Mouse (Mus musculus): Measurements from ENCODE around the gene Lcn5. TPM values are rescaled to one million over a fixed set of nuclear protein-coding genes. Genes with fewer than 3 reads are reported as not detected.
A peak's percentile ranks its signal among the peaks of the same experiment; 100 is the strongest.

Gene Lcn5
- polyA plus RNA-seq, 1 experiment = not detected

DNA sequence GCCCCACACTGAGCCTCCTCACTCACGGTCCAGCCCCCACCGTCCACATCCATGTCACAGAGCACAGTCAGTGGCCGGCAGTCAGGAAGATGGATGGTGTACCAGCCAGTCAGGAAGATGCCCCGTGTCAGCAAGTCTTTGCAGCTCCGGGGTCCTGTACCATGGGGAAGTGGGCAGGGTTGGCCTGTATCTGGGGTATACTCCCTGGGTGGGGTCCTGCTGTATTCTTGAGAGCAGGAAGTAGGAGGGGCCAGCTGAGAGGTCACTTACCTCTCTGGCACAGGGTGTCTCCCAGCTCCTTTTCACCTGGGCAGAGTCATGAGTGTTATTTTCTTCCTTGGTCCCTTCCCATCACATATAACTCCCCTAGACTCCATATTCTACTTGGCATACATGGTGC is 31.8 kb upstream of the Lcn5 start:
- H3K27ac ChIP-seq (ENCODE audit: control insufficient read depth, insufficient read depth, low read depth, low read length) = no peak overlapping the region
- H3K36me3 ChIP-seq (ENCODE audit: control insufficient read depth, insufficient read depth, low read length) = no peaks in the 10 kb centered on the region
- no peaks in the 10 kb centered on the region for H3K27me3 ChIP-seq (ENCODE audit: control insufficient read depth, insufficient read depth, low read length)
- no peak for TF ChIP-seq CTCF (IDR thresholded peaks at IDR 0.05; ENCODE audit: control insufficient read depth, insufficient read depth, insufficient replicate concordance, low read depth, low read length)
- TF ChIP-seq POLR2A (IDR thresholded peaks at IDR 0.05; ENCODE audit: control insufficient read depth, low read depth, low read length) = no peak
- H3K4me1 ChIP-seq (ENCODE audit: control insufficient read depth, insufficient read depth, low read length) = peaks cover 8% of the 10 kb centered on the region
- H3K4me3 ChIP-seq (ENCODE audit: control insufficient read depth, low read depth, low read length) = no peak overlapping the region

GRCm38 (mm10) chr2:25627811-25628210 is 29.9 kb upstream of the Lcn5 start, which contains the start of gene Fcna:
Fcna (minus strand) TSS chr2:25628030.
- Histone ChIP-seq H3K36me3 (ENCODE audit: control insufficient read depth, insufficient read depth, low read length) (no peaks in the 10 kb centered on the region), H3K4me3 (ENCODE audit: control insufficient read depth, low read depth, low read length) (no peak within 1 kb of the TSS), H3K4me1 (ENCODE audit: control insufficient read depth, insufficient read depth, low read length) (no peaks in the 10 kb centered on the region; the same call in 1 of the 2 replicates), H3K27ac (ENCODE audit: control insufficient read depth, insufficient read depth, low read depth, low read length) (no peak within 1 kb of the TSS), H3K27me3 (ENCODE audit: control insufficient read depth, insufficient read depth, low read length) (no peaks in the 10 kb centered on the region)
- TF ChIP-seq CTCF (IDR thresholded peaks at IDR 0.05; ENCODE audit: control insufficient read depth, insufficient read depth, insufficient replicate concordance, low read depth, low read length) = no peak
- no peak for TF ChIP-seq POLR2A (IDR thresholded peaks at IDR 0.05; ENCODE audit: control insufficient read depth, low read depth, low read length)

GRCm38 (mm10) chr2:25628738-25629137 is 29.0 kb upstream of the Lcn5 start:
- H3K36me3 ChIP-seq (ENCODE audit: control insufficient read depth, insufficient read depth, low read length) = no peaks in the 10 kb centered on the region
- TF ChIP-seq POLR2A (IDR thresholded peaks at IDR 0.05; ENCODE audit: control insufficient read depth, low read depth, low read length) (no peak), CTCF (IDR thresholded peaks at IDR 0.05; ENCODE audit: control insufficient read depth, insufficient read depth, insufficient replicate concordance, low read depth, low read length) (no peak)
- no peak overlapping the region for H3K27ac ChIP-seq (ENCODE audit: control insufficient read depth, insufficient read depth, low read depth, low read length)
- no peaks in the 10 kb centered on the region; the same call in 1 of the 2 replicates for H3K4me1 ChIP-seq (ENCODE audit: control insufficient read depth, insufficient read depth, low read length)
- no peaks in the 10 kb centered on the region for H3K27me3 ChIP-seq (ENCODE audit: control insufficient read depth, insufficient read depth, low read length)
- no peak overlapping the region for H3K4me3 ChIP-seq (ENCODE audit: control insufficient read depth, low read depth, low read length)

DNA sequence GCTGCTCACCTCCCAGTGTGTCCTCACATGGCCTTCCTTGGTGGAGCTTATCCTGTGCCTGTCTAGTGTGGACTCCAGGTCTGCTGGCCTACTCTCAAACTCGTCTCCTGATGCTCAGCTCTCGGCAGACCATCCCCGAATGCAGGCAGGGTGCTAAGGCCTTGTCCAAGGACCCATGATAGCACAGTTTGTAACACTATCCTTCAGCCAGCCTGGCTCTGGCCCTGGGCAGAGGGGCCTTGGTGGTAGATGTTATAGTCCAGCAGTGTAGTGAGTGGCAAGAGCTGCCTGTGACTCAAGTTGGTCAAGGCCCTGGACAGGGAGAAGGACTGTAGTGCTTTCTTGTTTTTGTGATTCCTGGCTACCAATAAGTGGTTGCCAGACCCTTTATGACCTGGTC is 24.1 kb upstream of the Lcn5 start:
- H3K27ac ChIP-seq (ENCODE audit: control insufficient read depth, insufficient read depth, low read depth, low read length) = no peak overlapping the region
- no peak overlapping the region for H3K4me3 ChIP-seq (ENCODE audit: control insufficient read depth, low read depth, low read length)
- H3K27me3 ChIP-seq (ENCODE audit: control insufficient read depth, insufficient read depth, low read length) = no peaks in the 10 kb centered on the region
- TF ChIP-seq CTCF (IDR thresholded peaks at IDR 0.05; ENCODE audit: control insufficient read depth, insufficient read depth, insufficient replicate concordance, low read depth, low read length) = no peak
- TF ChIP-seq POLR2A (IDR thresholded peaks at IDR 0.05; ENCODE audit: control insufficient read depth, low read depth, low read length) = no peak; the same call in 1 of the 2 replicates
- no peaks in the 10 kb centered on the region for H3K4me1 ChIP-seq (ENCODE audit: control insufficient read depth, insufficient read depth, low read length)
- no peaks in the 10 kb centered on the region for H3K36me3 ChIP-seq (ENCODE audit: control insufficient read depth, insufficient read depth, low read length)

DNA sequence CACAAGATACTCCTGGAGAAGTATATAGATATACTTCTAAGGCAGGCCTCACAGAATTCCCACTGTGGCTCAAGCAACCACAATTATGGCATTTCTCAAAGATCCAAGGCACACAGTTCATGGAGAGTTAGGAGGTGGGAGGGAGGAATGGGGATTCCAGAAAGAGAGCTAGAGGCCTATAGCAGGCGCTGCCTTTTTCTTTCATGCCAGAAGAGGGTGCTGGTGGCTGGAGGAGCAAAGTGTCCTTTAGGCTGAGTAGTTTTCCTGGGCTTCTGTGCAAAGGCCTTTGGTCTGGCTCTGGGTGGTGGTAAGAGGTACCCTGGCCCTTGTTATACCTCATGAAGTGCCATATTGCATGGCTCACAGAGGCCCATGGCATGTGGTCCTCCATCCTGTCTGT is 23.7 kb upstream of the Lcn5 start:
- Histone ChIP-seq H3K27ac (ENCODE audit: control insufficient read depth, insufficient read depth, low read depth, low read length) (no peak overlapping the region), H3K4me1 (ENCODE audit: control insufficient read depth, insufficient read depth, low read length) (no peaks in the 10 kb centered on the region), H3K27me3 (ENCODE audit: control insufficient read depth, insufficient read depth, low read length) (no peaks in the 10 kb centered on the region), H3K36me3 (ENCODE audit: control insufficient read depth, insufficient read depth, low read length) (no peaks in the 10 kb centered on the region), H3K4me3 (ENCODE audit: control insufficient read depth, low read depth, low read length) (no peak overlapping the region)
- no peak for TF ChIP-seq CTCF (IDR thresholded peaks at IDR 0.05; ENCODE audit: control insufficient read depth, insufficient read depth, insufficient replicate concordance, low read depth, low read length)
- TF ChIP-seq POLR2A (IDR thresholded peaks at IDR 0.05; ENCODE audit: control insufficient read depth, low read depth, low read length) = no peak

DNA sequence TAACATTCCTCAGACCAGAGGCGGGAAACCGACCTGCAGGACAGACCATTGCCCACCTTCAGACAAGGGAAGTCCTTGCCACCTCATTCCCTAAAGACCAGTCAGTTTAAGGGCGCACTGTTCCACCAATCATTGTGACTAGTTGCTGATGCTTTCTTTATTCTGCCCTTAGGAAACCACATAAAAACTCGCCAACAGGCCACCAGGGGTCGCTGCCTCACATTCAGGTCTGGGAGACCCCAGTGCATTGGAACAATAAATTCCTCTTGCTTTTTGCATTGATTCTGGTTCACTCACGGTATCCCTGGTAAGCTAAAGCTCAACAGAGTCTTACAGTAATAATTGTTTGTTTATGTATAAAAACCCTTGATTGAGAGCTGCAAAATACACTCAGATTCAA is 17.9 kb upstream of the Lcn5 start:
- Histone ChIP-seq H3K27me3 (ENCODE audit: control insufficient read depth, insufficient read depth, low read length) (no peaks in the 10 kb centered on the region), H3K4me3 (ENCODE audit: control insufficient read depth, low read depth, low read length) (no peak overlapping the region), H3K27ac (ENCODE audit: control insufficient read depth, insufficient read depth, low read depth, low read length) (no peak overlapping the region), H3K36me3 (ENCODE audit: control insufficient read depth, insufficient read depth, low read length) (no peaks in the 10 kb centered on the region), H3K4me1 (ENCODE audit: control insufficient read depth, insufficient read depth, low read length) (no peaks in the 10 kb centered on the region)
- no peak for TF ChIP-seq POLR2A (IDR thresholded peaks at IDR 0.05; ENCODE audit: control insufficient read depth, low read depth, low read length)
- peak; percentile 9; the same call in 1 of the 2 replicates for TF ChIP-seq CTCF (IDR thresholded peaks at IDR 0.05; ENCODE audit: control insufficient read depth, insufficient read depth, insufficient replicate concordance, low read depth, low read length)

DNA sequence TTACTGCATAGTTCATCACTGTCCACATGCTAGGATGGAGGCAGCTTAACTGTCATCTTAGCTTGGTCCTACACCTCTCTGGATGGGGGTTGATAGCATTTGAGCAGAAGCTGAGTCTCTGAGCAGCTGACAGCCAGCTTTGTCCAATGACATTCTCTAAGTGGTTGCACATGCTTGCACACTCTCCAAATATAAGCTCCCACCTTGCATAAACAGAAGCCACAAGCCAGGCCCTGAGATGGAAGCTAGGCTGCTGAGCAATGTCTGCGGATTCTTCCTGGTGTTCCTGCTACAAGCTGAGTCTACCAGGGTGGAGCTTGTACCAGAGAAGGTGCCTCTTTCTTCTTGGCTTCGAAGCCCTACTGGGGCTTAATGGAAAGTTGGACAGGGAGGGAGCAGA is 4.8 kb upstream of the Lcn5 start, which contains the start of gene Lcn8:
Gene Lcn8, plus strand, starts transcription at position 219 of the 400 bp plus-strand sequence.
- Histone ChIP-seq H3K27me3 (ENCODE audit: control insufficient read depth, insufficient read depth, low read length) (no peaks in the 10 kb centered on the region), H3K27ac (ENCODE audit: control insufficient read depth, insufficient read depth, low read depth, low read length) (no peak within 1 kb of the TSS), H3K36me3 (ENCODE audit: control insufficient read depth, insufficient read depth, low read length) (no peaks in the 10 kb centered on the region), H3K4me3 (ENCODE audit: control insufficient read depth, low read depth, low read length) (no peak within 1 kb of the TSS), H3K4me1 (ENCODE audit: control insufficient read depth, insufficient read depth, low read length) (no peaks in the 10 kb centered on the region)
- TF ChIP-seq CTCF (IDR thresholded peaks at IDR 0.05; ENCODE audit: control insufficient read depth, insufficient read depth, insufficient replicate concordance, low read depth, low read length) (no peak), POLR2A (IDR thresholded peaks at IDR 0.05; ENCODE audit: control insufficient read depth, low read depth, low read length) (no peak)

GRCm38 (mm10) chr2:25654502-25654901 is 3.2 kb upstream of the Lcn5 start:
- TF ChIP-seq POLR2A (IDR thresholded peaks at IDR 0.05; ENCODE audit: control insufficient read depth, low read depth, low read length) (no peak), CTCF (IDR thresholded peaks at IDR 0.05; ENCODE audit: control insufficient read depth, insufficient read depth, insufficient replicate concordance, low read depth, low read length) (no peak)
- Histone ChIP-seq H3K27ac (ENCODE audit: control insufficient read depth, insufficient read depth, low read depth, low read length) (no peak overlapping the region), H3K4me3 (ENCODE audit: control insufficient read depth, low read depth, low read length) (no peak overlapping the region), H3K36me3 (ENCODE audit: control insufficient read depth, insufficient read depth, low read length) (no peaks in the 10 kb centered on the region), H3K27me3 (ENCODE audit: control insufficient read depth, insufficient read depth, low read length) (no peaks in the 10 kb centered on the region), H3K4me1 (ENCODE audit: control insufficient read depth, insufficient read depth, low read length) (no peaks in the 10 kb centered on the region)

Measured in testis, adult 2 months (tissue).